Mouse (Mus musculus): ENCODE data around the gene Erg. TPM values are rescaled to one million over a fixed set of nuclear protein-coding genes. Genes with fewer than 3 reads are reported as not detected.

Gene Erg
- polyA plus RNA-seq, 1 experiment from 2014 or later: 9.1 TPM

GRCm38 (mm10) chr16:95601219-95601580, 14.8 kb upstream of the Erg start:
- WGBS: 86% methylated on average over 4 of the region's 4 CpGs
- no peak for DNase-seq

GRCm38 (mm10) chr16:95600572-95601218, 14.3 kb upstream of the Erg start:
- WGBS: 86% methylated on average over 19 of the region's 19 CpGs
- no peaks in the 10 kb centered on the region for H3K36me3 ChIP-seq (ENCODE audit: insufficient read depth)
- no peaks in the 10 kb centered on the region for H3K4me1 ChIP-seq (ENCODE audit: insufficient read depth)
- ATAC-seq (ENCODE audit: insufficient read depth) (no peak), DNase-seq (no peak)
- H3K4me3 ChIP-seq (ENCODE audit: low read depth, low read length): no peak overlapping the region
- H3K9ac ChIP-seq: no peak overlapping the region
- no peak for TF ChIP-seq CTCF (IDR thresholded peaks at IDR 0.05; ENCODE audit: low read depth)
- H3K9me3 ChIP-seq (ENCODE audit: low read depth, low read length): no peaks in the 10 kb centered on the region
- no peaks in the 10 kb centered on the region for H3K27me3 ChIP-seq (ENCODE audit: insufficient read depth, low read length)
- H3K27ac ChIP-seq (ENCODE audit: low read depth): no peak overlapping the region
- H3K4me2 ChIP-seq: no peak overlapping the region

More at GRCm38 (mm10) chr16:95601219-95601580, 14.8 kb upstream of the Erg start:
- no peak overlapping the region for H3K4me3 ChIP-seq (ENCODE audit: low read depth, low read length)
- H3K27ac ChIP-seq (ENCODE audit: low read depth): no peak overlapping the region
- TF ChIP-seq CTCF (IDR thresholded peaks at IDR 0.05; ENCODE audit: low read depth): no peak
- no peak overlapping the region for H3K4me2 ChIP-seq
- no peak overlapping the region for H3K9ac ChIP-seq
- no peak for ATAC-seq (ENCODE audit: insufficient read depth)
- no peaks in the 10 kb centered on the region for H3K27me3 ChIP-seq (ENCODE audit: insufficient read depth, low read length)
- H3K36me3 ChIP-seq (ENCODE audit: insufficient read depth): no peaks in the 10 kb centered on the region
- H3K4me1 ChIP-seq (ENCODE audit: insufficient read depth): no peaks in the 10 kb centered on the region
- no peaks in the 10 kb centered on the region for H3K9me3 ChIP-seq (ENCODE audit: low read depth, low read length)

GRCm38 (mm10) chr16:95598930-95599329, 12.5 kb upstream of the Erg start:
- H3K36me3 ChIP-seq (ENCODE audit: insufficient read depth): no peaks in the 10 kb centered on the region
- H3K9me3 ChIP-seq (ENCODE audit: low read depth, low read length): no peaks in the 10 kb centered on the region
- H3K4me2 ChIP-seq: no peak overlapping the region
- no peaks in the 10 kb centered on the region for H3K27me3 ChIP-seq (ENCODE audit: insufficient read depth, low read length)
- no peak for TF ChIP-seq CTCF (IDR thresholded peaks at IDR 0.05; ENCODE audit: low read depth)
- DNase-seq (no peak), ATAC-seq (ENCODE audit: insufficient read depth) (no peak)
- H3K27ac ChIP-seq (ENCODE audit: low read depth): no peak overlapping the region
- no peaks in the 10 kb centered on the region for H3K4me1 ChIP-seq (ENCODE audit: insufficient read depth)
- no peak overlapping the region for H3K4me3 ChIP-seq (ENCODE audit: low read depth, low read length)
- WGBS: 89% methylated on average over 4 of the region's 4 CpGs
- H3K9ac ChIP-seq: no peak overlapping the region

GRCm38 (mm10) chr16:95597578-95597951, 11.2 kb upstream of the Erg start:
- ATAC-seq (ENCODE audit: insufficient read depth) (peak; percentile 35; the same call in 1 of the 2 replicates), DNase-seq (peak; percentile 77)
- Histone ChIP-seq H3K27me3 (ENCODE audit: insufficient read depth, low read length) (no peaks in the 10 kb centered on the region), H3K4me2 (peak overlapping the region; percentile 20; the same call in 1 of the 2 replicates), H3K9me3 (ENCODE audit: low read depth, low read length) (no peaks in the 10 kb centered on the region), H3K4me1 (ENCODE audit: insufficient read depth) (no peaks in the 10 kb centered on the region), H3K27ac (ENCODE audit: low read depth) (peak overlapping the region; percentile 73), H3K9ac (no peak overlapping the region), H3K36me3 (ENCODE audit: insufficient read depth) (no peaks in the 10 kb centered on the region), H3K4me3 (ENCODE audit: low read depth, low read length) (no peak overlapping the region)
- no peak for TF ChIP-seq CTCF (IDR thresholded peaks at IDR 0.05; ENCODE audit: low read depth)
- WGBS: 43% methylated on average over 7 of the region's 7 CpGs

GRCm38 (mm10) chr16:95596884-95597577, 10.6 kb upstream of the Erg start:
- Histone ChIP-seq H3K27ac (ENCODE audit: low read depth) (peak overlapping the region; percentile 73), H3K27me3 (ENCODE audit: insufficient read depth, low read length) (no peaks in the 10 kb centered on the region), H3K9me3 (ENCODE audit: low read depth, low read length) (no peaks in the 10 kb centered on the region), H3K9ac (no peak overlapping the region), H3K4me2 (peak overlapping the region; percentile 20; the same call in 1 of the 2 replicates), H3K4me3 (ENCODE audit: low read depth, low read length) (no peak overlapping the region), H3K4me1 (ENCODE audit: insufficient read depth) (no peaks in the 10 kb centered on the region), H3K36me3 (ENCODE audit: insufficient read depth) (no peaks in the 10 kb centered on the region)
- TF ChIP-seq CTCF (IDR thresholded peaks at IDR 0.05; ENCODE audit: low read depth): no peak
- DNase-seq (no peak), ATAC-seq (ENCODE audit: insufficient read depth) (peak; percentile 36; the same call in 1 of the 2 replicates)
- 79% methylated on average over 11 of the region's 11 CpGs for WGBS

- Histone ChIP-seq H3K4me2 (no peak overlapping the region), H3K27ac (ENCODE audit: low read depth) (no peak overlapping the region), H3K4me1 (ENCODE audit: insufficient read depth) (peaks cover 2% of the 10 kb centered on the region; the same call in 1 of the 2 replicates), H3K4me3 (ENCODE audit: low read depth, low read length) (no peak overlapping the region), H3K9me3 (ENCODE audit: low read depth, low read length) (no peaks in the 10 kb centered on the region), H3K9ac (no peak overlapping the region), H3K36me3 (ENCODE audit: insufficient read depth) (no peaks in the 10 kb centered on the region), H3K27me3 (ENCODE audit: insufficient read depth, low read length) (peaks cover 21% of the 10 kb centered on the region)
- WGBS: 16% methylated on average over 5 of the region's 5 CpGs
- TF ChIP-seq CTCF (IDR thresholded peaks at IDR 0.05; ENCODE audit: low read depth): no peak
- no peak for ATAC-seq (ENCODE audit: insufficient read depth)
- DNase-seq: peak; percentile 28
These were observed 2.5 kb upstream of the Erg start for GRCm38 (mm10) chr16:95588849-95589248.

GRCm38 (mm10) chr16:95586726-95587125, 333 bp upstream of the Erg start:
- ATAC-seq (ENCODE audit: insufficient read depth): no peak
- Histone ChIP-seq H3K4me1 (ENCODE audit: insufficient read depth) (peaks cover 2% of the 10 kb centered on the region; the same call in 1 of the 2 replicates), H3K9me3 (ENCODE audit: low read depth, low read length) (no peaks in the 10 kb centered on the region), H3K9ac (peak overlapping the region; percentile 26; the same call in 1 of the 2 replicates), H3K4me2 (peak overlapping the region; percentile 90), H3K27ac (ENCODE audit: low read depth) (peak overlapping the region; percentile 82; the same call in 1 of the 2 replicates), H3K27me3 (ENCODE audit: insufficient read depth, low read length) (peaks cover 26% of the 10 kb centered on the region), H3K36me3 (ENCODE audit: insufficient read depth) (no peaks in the 10 kb centered on the region), H3K4me3 (ENCODE audit: low read depth, low read length) (peak overlapping the region; percentile 47)
- DNase-seq: peak; percentile 66
- 19% methylated on average over 7 of the region's 7 CpGs for WGBS
- no peak for TF ChIP-seq CTCF (IDR thresholded peaks at IDR 0.05; ENCODE audit: low read depth)

Measured in lung, embryonic 14.5 days (tissue).